Mouse (Mus musculus) T-helper 2 cell (primary cell): ENCODE results near the gene Cyb5r1.

Source experiments
- in situ Hi-C: fragments of 300-600 bp; cut with MboI, MseI; formaldehyde crosslinking; loops from one replicate; pipeline ENCODE4 v1.15.1; 2025; ENCODE audit warnings: high pct_unique_total_duplicates

Gene Cyb5r1

GRCm38 (mm10) chr1:134405509-134406413 lies at the start of gene Cyb5r1:
TSS of gene Cyb5r1 (plus strand) at chr1:134405559.
- in situ Hi-C loops, result loop anchor here (5.0 kb wide), 1 partner anchor 43 kb away; the partner anchor contains the start of gene Tmem183a

GRCm38 (mm10) chr1:134357461-134357860 lies 47.9 kb upstream of the Cyb5r1 start:
- in situ Hi-C loops, result no loop called here

DNA sequence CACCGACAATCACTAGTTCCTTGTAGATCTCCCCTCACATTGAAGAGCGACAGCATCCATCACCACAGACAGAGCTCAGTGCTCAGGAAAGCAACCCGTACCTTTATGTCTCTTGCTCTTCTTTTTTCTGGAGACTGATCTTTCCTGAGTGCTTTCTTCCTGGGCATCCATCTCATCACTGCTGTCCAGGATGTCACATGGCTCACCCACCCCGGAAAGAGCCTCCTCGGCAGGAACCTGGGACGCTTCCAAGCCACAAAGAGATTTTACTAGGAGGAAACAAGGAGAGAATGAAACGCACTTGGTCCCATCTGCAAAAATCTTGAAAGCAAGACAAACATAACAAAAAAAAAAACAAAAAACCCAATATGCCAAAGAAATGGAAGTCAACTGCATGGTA lies 44.7 kb upstream of the Cyb5r1 start:
- in situ Hi-C loops, result loop anchor here (5.0 kb wide), 1 partner anchor 47 kb away; the partner anchor contains the start of gene Cyb5r1

- in situ Hi-C loops, result loop anchor here (5.0 kb wide), 1 partner anchor 46 kb away; the partner anchor contains the start of gene Cyb5r1
Observed at GRCm38 (mm10) chr1:134361195-134361856, 44.0 kb upstream of the Cyb5r1 start.

DNA sequence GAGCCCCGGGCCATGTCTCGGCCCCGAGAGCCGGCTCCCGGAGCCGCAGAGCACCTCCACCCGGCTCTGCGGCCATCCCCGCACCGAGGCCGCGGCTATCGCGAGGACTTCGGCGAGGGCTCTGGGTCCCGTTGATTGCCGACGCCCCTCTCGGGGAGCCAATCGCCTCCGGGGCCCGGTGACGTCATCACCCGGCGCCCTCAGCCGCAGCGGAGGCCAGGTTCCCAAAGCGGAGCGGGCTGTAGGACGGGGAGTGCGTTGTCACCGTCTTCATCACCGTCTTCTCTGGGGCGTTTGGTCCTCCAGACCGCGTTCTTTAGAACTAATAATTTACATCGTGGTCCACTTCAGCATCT lies 43.5 kb upstream of the Cyb5r1 start, which contains the start of gene Tmem183a:
Gene Tmem183a, minus strand, starts transcription at position 123 of the 356 bp plus-strand sequence.
- in situ Hi-C loops, result loop anchor here (5.0 kb wide), 1 partner anchor 45 kb away; the partner anchor contains the start of gene Cyb5r1

DNA sequence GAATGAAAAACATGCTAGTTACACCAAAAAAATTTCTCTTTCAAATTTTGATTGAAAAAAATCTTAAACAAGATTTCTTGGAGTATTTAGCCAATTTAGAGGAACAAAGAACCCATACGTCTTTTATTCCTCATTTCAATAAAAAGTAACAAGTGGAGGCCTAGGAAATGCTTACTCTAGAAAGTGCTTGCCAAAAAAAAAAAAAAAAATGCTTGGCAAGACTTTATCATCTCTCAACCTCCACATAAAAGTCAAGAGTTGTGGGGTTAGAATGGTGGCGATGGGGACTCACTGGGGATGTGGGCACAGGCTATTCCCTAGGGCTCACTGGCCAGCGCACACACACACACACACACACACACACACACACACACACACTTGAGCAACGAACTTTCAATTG lies 42.2 kb upstream of the Cyb5r1 start:
- in situ Hi-C loops, result loop anchor here (5.0 kb wide), 1 partner anchor 44 kb away; the partner anchor contains the start of gene Cyb5r1

DNA sequence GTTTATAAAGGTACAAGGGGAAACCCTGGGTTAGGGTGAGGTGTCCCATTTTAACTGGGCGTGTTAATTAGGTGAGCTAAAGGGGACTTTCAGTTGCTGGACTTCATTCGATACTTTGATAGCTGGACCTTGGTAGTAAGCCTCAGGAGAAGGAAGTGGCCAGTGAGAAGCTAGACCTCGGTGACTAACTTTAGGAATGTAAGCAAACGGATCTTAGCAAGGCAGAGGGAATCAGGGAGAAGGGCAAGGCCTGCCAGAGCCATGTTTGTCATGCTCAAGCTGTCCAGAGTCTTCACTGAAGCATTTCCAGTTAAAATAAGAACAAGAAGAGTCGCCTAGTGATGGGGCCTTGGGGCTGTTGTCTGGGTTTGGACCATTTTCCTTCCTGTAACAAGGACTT lies 39.9 kb upstream of the Cyb5r1 start:
- in situ Hi-C loops, result no loop called here

GRCm38 (mm10) chr1:134368777-134369337 lies 36.5 kb upstream of the Cyb5r1 start:
- in situ Hi-C loops, result no loop called here

- in situ Hi-C loops, result no loop called here
Observed at GRCm38 (mm10) chr1:134374124-134374523, 31.2 kb upstream of the Cyb5r1 start.

DNA sequence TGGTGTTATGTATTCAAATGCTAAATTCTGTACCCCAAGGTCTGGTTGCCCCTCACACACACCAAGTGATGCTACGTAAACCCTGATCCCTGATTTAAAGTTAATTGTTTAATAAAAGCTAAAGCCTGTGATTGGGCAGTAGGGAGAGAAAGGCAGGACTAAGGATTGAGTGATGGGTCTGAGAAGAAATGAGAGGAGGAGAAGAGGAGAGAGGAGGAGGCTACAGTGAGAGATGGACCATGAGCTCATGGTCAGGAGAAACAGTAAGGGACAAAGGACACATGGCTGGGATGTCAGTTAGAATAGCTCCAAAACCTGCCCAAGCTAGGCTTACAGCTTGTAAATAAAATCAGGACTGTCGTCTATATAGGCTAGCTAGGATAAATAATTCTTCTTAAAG lies 24.3 kb upstream of the Cyb5r1 start:
- in situ Hi-C loops, result no loop called here

DNA sequence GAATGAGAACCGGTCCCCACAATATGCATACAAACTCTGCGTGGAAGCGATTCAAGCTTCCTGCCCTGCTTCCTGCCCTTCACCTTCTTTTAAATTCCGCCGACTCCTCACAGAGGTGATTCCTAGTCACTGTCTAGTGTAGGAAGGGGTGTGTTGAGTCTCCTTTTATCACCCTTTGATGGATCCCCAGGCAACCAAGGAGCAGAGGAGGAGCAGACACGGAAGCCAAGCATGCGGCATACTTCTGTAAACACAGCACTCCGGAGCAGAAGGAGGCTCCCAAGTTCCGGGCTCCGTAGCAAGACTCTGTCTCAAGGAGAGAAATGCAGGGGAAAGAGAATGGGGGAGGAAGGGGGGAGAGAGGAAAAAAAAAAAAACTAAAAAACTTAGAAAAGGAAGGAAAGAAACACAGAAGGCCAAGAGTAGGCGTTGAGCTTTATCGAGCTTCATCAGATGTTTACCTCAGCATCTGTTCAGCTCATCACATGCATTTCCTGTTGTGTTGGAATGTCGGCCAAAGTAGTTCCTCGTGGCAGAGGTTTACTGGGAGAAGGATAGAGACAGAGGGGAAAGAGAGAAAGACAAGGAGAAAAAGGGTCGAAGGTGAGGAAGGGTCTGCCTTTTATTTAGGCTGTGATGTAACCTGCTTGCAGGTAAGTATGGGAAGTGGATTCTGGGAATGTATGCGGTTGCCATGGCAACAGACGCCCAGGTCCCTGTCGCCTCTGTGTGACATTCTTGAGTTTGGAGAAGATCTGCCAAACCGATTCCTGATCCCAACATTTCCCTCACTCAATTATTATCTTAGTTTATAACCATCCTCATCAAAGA lies 23.3 kb upstream of the Cyb5r1 start:
- in situ Hi-C loops, result no loop called here

DNA sequence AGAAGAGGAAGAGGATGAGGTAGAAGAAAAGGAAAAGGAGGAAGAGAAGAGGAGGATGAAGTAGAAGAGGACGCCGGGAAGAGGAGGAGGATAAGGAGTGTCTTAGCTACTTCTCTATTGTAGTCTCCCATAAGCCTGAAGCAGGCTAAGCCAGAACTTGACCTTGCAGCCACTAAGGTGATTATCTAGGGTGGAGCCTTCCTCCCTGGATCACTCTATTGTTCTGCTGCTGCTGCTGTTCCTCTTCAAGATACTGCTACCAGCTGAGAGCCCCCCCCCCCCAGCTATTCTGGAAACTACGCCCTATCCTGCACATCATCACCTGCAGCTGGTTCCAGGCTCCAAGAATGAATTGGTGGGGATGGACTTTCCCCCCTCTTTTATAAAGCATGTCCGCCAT lies 20.8 kb upstream of the Cyb5r1 start:
- in situ Hi-C loops, result no loop called here

- in situ Hi-C loops, result no loop called here
Observed at GRCm38 (mm10) chr1:134385176-134385575, 20.2 kb upstream of the Cyb5r1 start.

- in situ Hi-C loops, result no loop called here
Observed at GRCm38 (mm10) chr1:134385666-134386065, 19.7 kb upstream of the Cyb5r1 start, which contains the start of gene 4933406M09Rik. TSS of gene 4933406M09Rik (plus strand) at chr1:134385940.

DNA sequence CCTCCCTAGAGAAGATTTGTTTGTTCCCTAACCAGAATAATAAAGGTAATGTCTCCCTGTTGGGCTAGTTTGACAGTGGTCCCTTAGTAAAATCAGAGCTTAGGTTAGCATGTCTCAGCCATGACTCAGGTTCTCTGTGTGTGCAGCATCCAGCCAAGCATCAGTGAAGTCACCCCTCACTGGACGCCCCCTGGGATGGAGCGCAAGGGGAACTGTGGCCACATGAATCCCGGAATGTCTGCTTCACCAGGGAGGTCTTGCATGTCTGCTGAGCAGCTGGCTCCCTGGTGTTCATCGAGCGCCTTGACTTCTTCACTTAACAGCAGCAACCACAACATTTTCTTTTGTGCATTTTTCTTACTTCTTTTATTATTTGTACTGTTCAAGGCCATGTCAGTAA lies 11.5 kb upstream of the Cyb5r1 start:
- in situ Hi-C loops, result no loop called here

- in situ Hi-C loops, result no loop called here
Observed at GRCm38 (mm10) chr1:134398210-134398609, 7.1 kb upstream of the Cyb5r1 start.

DNA sequence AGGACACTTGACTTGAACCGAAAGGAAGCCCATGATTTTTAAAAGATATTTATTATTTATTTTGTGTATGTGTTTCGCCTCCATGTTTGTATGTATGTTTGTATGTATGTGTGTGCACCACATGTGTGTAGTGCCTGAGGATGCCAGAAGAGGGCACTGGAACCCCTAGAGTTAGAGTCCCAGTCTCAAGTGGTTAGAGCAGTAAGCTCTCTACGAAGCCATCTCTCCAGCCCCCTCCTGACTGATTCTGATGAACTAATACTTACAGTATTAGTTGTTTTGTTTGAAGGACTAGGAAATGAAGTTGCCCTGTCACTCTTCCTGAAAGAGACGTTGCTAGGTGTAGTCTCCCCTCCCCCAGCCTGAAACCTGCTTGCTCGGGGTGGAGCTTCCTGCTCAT lies 5.6 kb upstream of the Cyb5r1 start:
- in situ Hi-C loops, result no loop called here

DNA sequence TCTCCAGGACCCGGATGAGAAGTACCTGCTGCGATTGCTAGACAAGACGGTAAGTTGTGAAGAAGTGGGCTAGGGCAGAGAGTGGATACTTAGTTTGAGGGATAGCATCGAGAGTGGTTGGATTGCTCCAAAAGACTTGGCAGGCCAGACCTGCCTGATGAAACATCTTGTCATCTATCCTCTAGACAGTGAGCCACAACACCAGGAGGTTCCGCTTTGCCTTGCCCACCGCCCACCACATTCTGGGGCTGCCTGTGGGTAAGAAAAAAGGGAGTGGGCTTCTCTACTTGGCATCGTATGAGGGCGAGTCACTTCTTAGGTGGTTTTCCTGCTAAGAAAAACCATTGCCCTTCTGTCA lies 1.0 kb downstream of the Cyb5r1 start:
- in situ Hi-C loops, result loop anchor here (5.0 kb wide), 1 partner anchor 44 kb away; the partner anchor contains the start of gene Tmem183a

DNA sequence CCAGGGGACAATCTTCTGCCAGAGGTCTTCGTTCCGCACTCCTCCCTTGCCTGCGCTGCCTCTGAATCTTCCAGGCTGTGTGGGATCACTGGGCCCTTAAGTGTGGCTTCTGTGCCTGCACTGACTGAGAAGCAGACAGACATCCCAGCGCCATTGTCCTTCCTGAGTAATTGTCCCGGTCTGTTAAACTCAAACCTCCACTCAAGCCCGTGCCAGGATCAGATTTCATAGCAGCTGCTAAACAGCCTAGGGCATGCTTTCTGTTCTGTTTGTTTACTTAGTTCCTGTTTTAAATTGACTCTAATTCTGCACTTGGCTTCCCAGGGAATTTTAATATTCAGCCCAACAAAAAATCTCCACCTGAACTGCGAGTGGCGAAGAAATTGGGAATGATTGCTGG lies 2.7 kb downstream of the Cyb5r1 start:
- in situ Hi-C loops, result loop anchor here (5.0 kb wide), 1 partner anchor 46 kb away; the partner anchor contains the start of gene Tmem183a

- in situ Hi-C loops, result no loop called here
Observed at GRCm38 (mm10) chr1:134411706-134412629, 6.6 kb downstream of the Cyb5r1 start.
